Mouse (Mus musculus): ENCODE data around the gene Sptlc2. TPM values are rescaled to one million over a fixed set of nuclear protein-coding genes. Genes with fewer than 3 reads are reported as not detected.
A peak's percentile ranks its signal among the peaks of the same experiment; 100 is the strongest.

Sptlc2 gene
- polyA plus RNA-seq, 2 experiments = 8.0 to 28.2 TPM

- no peak overlapping the region for H3K4me3 ChIP-seq (ENCODE audit: insufficient read depth in 1 of 2, low read depth in 2 of 2, low read length in 2 of 2)
- DNase-seq (ENCODE audit: low read depth in 3 of 3, low spot score in 3 of 3) (no peak), ATAC-seq (ENCODE audit: insufficient read depth) (no peak)
- H3K27ac ChIP-seq = no peak overlapping the region
- peaks cover 0 to 5% of the 10 kb centered on the region in 2 experiments; a peak in 2 of 4 replicates for H3K4me1 ChIP-seq (replicated peaks; ENCODE audit: control insufficient read depth in 2 of 2, insufficient read depth in 2 of 2, low read length in 1 of 2)
- no peaks in the 10 kb centered on the region for H3K27me3 ChIP-seq (ENCODE audit: control insufficient read depth, insufficient read depth, low read length)
- TF ChIP-seq EP300 (IDR thresholded peaks at IDR 0.05; ENCODE audit: low read depth) = no peak
- TF ChIP-seq CTCF (IDR thresholded peaks at IDR 0.05; ENCODE audit: low read depth) = no peak
- 48% methylated on average over 4 of the region's 4 CpGs for WGBS (ENCODE audit: insufficient replicate concordance)
- H3K36me3 ChIP-seq (replicated peaks; ENCODE audit: control insufficient read depth, insufficient read depth, low read depth) = no peaks in the 10 kb centered on the region
- no peak overlapping the region for H3K4me2 ChIP-seq (ENCODE audit: low read depth)
- H3K9ac ChIP-seq (replicated peaks) = no peak overlapping the region
- no peaks in the 10 kb centered on the region for H3K9me3 ChIP-seq (ENCODE audit: control insufficient read depth, low read length)
Measured at GRCm38 (mm10) chr12:87415358-87415757, 27.2 kb upstream of the Sptlc2 start.

GRCm38 (mm10) chr12:87413179-87413790 lies 25.1 kb upstream of the Sptlc2 start:
- Histone ChIP-seq H3K4me2 (ENCODE audit: low read depth) (no peak overlapping the region), H3K4me3 (ENCODE audit: insufficient read depth in 1 of 2, low read depth in 2 of 2, low read length in 2 of 2) (no peak overlapping the region), H3K9me3 (ENCODE audit: control insufficient read depth, low read length) (no peaks in the 10 kb centered on the region), H3K9ac (replicated peaks) (no peak overlapping the region), H3K36me3 (replicated peaks; ENCODE audit: control insufficient read depth, insufficient read depth, low read depth) (no peaks in the 10 kb centered on the region), H3K4me1 (replicated peaks; ENCODE audit: control insufficient read depth in 2 of 2, insufficient read depth in 2 of 2, low read length in 1 of 2) (peaks cover 0 to 1% of the 10 kb centered on the region in 2 experiments; a peak in 1 of 4 replicates), H3K27me3 (ENCODE audit: control insufficient read depth, insufficient read depth, low read length) (no peaks in the 10 kb centered on the region), H3K27ac (no peak overlapping the region)
- WGBS (ENCODE audit: insufficient replicate concordance) = 7% methylated on average over 4 of the region's 4 CpGs
- DNase-seq (ENCODE audit: low read depth in 3 of 3, low spot score in 3 of 3) (peak in 2 of 3 experiments; percentile 16 to 40), ATAC-seq (ENCODE audit: insufficient read depth) (no peak)
- no peak for TF ChIP-seq EP300 (IDR thresholded peaks at IDR 0.05; ENCODE audit: low read depth)
- TF ChIP-seq CTCF (IDR thresholded peaks at IDR 0.05; ENCODE audit: low read depth) = peak; percentile 90

DNA sequence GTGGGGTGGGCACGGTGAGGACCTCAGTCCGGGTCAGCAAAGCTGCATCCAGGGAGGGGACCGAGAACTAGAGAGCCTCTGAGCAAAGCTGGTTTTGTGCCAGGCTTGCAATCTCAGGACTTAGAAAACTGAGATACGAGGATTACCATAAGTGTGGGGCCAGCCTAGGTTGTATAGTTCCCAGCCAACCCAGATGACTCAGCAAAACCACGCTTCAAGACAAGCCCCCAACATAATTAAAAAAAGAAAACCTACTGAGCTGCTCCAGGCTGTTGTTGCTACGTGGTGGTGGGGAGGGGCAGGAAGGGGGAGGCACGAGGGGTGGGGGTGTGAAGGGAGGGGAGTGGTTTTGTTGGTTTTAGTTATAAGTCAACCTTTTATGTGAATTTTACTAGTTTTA lies 22.8 kb upstream of the Sptlc2 start:
- peaks cover 0 to 4% of the 10 kb centered on the region in 2 experiments; a peak in 2 of 4 replicates for H3K4me1 ChIP-seq (replicated peaks; ENCODE audit: control insufficient read depth in 2 of 2, insufficient read depth in 2 of 2, low read length in 1 of 2)
- 16% methylated on average over 7 of the region's 7 CpGs for whole genome bisulfite sequencing (ENCODE audit: insufficient replicate concordance)
- no peaks in the 10 kb centered on the region for H3K9me3 ChIP-seq (ENCODE audit: control insufficient read depth, low read length)
- no peak for TF ChIP-seq CTCF (IDR thresholded peaks at IDR 0.05; ENCODE audit: low read depth)
- no peak for TF ChIP-seq EP300 (IDR thresholded peaks at IDR 0.05; ENCODE audit: low read depth)
- H3K4me2 ChIP-seq (ENCODE audit: low read depth) = no peak overlapping the region
- H3K4me3 ChIP-seq (ENCODE audit: insufficient read depth in 1 of 2, low read depth in 2 of 2, low read length in 2 of 2) = no peak overlapping the region
- no peak overlapping the region for H3K27ac ChIP-seq
- DNase-seq (ENCODE audit: low read depth in 3 of 3, low spot score in 3 of 3) (no peak), ATAC-seq (ENCODE audit: insufficient read depth) (no peak)
- H3K36me3 ChIP-seq (replicated peaks; ENCODE audit: control insufficient read depth, insufficient read depth, low read depth) = no peaks in the 10 kb centered on the region
- no peak overlapping the region for H3K9ac ChIP-seq (replicated peaks)
- no peaks in the 10 kb centered on the region for H3K27me3 ChIP-seq (ENCODE audit: control insufficient read depth, insufficient read depth, low read length)

- no peaks in the 10 kb centered on the region for H3K36me3 ChIP-seq (replicated peaks; ENCODE audit: control insufficient read depth, insufficient read depth, low read depth)
- no peaks in the 10 kb centered on the region for H3K9me3 ChIP-seq (ENCODE audit: control insufficient read depth, low read length)
- no peaks in the 10 kb centered on the region for H3K27me3 ChIP-seq (ENCODE audit: control insufficient read depth, insufficient read depth, low read length)
- TF ChIP-seq EP300 (IDR thresholded peaks at IDR 0.05; ENCODE audit: low read depth) (no peak), CTCF (IDR thresholded peaks at IDR 0.05; ENCODE audit: low read depth) (no peak)
- 57% methylated on average over 4 of the region's 4 CpGs for WGBS (ENCODE audit: insufficient replicate concordance)
- H3K4me2 ChIP-seq (ENCODE audit: low read depth) = no peak overlapping the region
- H3K4me3 ChIP-seq (ENCODE audit: insufficient read depth in 1 of 2, low read depth in 2 of 2, low read length in 2 of 2) = no peak overlapping the region
- ATAC-seq (ENCODE audit: insufficient read depth) (no peak), DNase-seq (ENCODE audit: low read depth in 3 of 3, low spot score in 3 of 3) (no peak)
- no peak overlapping the region for H3K27ac ChIP-seq
- H3K9ac ChIP-seq (replicated peaks) = no peak overlapping the region
- H3K4me1 ChIP-seq (replicated peaks; ENCODE audit: control insufficient read depth in 2 of 2, insufficient read depth in 2 of 2, low read length in 1 of 2) = peaks cover 0 to 4% of the 10 kb centered on the region in 2 experiments; a peak in 2 of 4 replicates
Measured at GRCm38 (mm10) chr12:87409123-87409522, 21.0 kb upstream of the Sptlc2 start.

DNA sequence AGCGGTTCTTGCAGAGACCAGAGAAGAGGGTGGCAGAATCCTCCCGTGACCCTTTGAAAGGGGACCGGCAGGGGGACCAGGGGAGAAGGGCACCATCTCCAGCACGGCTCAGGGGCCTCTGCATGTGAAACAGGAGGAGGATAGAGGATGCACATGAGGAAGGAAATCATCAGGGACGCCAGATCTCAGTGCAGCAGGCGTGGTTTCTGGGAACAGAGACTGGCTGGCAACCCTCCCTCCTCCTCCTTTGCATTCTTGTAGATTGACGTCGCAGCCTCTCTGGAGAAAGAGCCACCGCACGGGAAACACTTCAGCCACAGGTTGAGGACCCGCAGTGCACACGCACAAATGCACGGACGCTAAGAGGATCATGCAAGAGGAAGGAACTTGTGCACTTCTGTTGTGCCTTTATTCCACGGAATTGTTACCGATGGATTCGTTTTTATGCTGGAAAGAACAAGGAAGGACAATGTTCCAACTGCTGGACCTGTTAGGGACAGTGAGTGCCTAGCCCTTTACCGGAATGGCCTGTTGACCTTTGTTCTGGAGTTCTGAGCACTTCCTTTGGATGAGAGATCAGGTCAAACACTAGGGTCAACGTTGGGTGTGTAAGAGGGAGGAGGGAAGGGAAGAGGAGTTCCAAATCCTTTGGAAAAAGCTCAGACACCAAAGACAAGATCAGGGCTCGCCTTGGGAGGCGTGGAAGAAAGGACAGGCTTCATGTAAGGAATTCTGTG lies 19.9 kb upstream of the Sptlc2 start:
- Histone ChIP-seq H3K4me3 (ENCODE audit: insufficient read depth in 1 of 2, low read depth in 2 of 2, low read length in 2 of 2) (no peak overlapping the region), H3K9ac (replicated peaks) (no peak overlapping the region), H3K4me1 (replicated peaks; ENCODE audit: control insufficient read depth in 2 of 2, insufficient read depth in 2 of 2, low read length in 1 of 2) (peaks cover 0 to 4% of the 10 kb centered on the region in 2 experiments; a peak in 2 of 4 replicates), H3K27me3 (ENCODE audit: control insufficient read depth, insufficient read depth, low read length) (no peaks in the 10 kb centered on the region), H3K9me3 (ENCODE audit: control insufficient read depth, low read length) (no peaks in the 10 kb centered on the region), H3K36me3 (replicated peaks; ENCODE audit: control insufficient read depth, insufficient read depth, low read depth) (no peaks in the 10 kb centered on the region), H3K4me2 (ENCODE audit: low read depth) (peak overlapping the region; percentile 34), H3K27ac (no peak overlapping the region)
- no peak for TF ChIP-seq EP300 (IDR thresholded peaks at IDR 0.05; ENCODE audit: low read depth)
- TF ChIP-seq CTCF (IDR thresholded peaks at IDR 0.05; ENCODE audit: low read depth) = no peak
- ATAC-seq (ENCODE audit: insufficient read depth) = peak; percentile 34; the same call in 1 of the 2 replicates
- 14% methylated on average over 21 of the region's 21 CpGs for whole genome bisulfite sequencing (ENCODE audit: insufficient replicate concordance)
- no peak for DNase-seq (ENCODE audit: low read depth in 3 of 3, low spot score in 3 of 3)
